Mouse (Mus musculus) megakaryocyte, adult 5-6 weeks (primary cell): ENCODE results near the gene Myo10. TPM values are rescaled to one million over a fixed set of nuclear protein-coding genes. Genes with fewer than 3 reads are reported as not detected.

Source experiments
- ATAC-seq: 2 replicates; pipeline ENCODE4 v1.8.0; 2016; ENCODE audit warnings: mild to moderate bottlenecking, inconsistent platforms; ENCODE audit not compliant: poor library complexity, severe bottlenecking
- total RNA-seq, 2 experiments: library from RNA; stranded (forward) in 1 of 2; stranded (reverse) in 1 of 2; fragments of 153-499, 151-499 nt in 1 of 2; fragments of 221-1000, 200-1000 nt in 1 of 2; gene quantifications; 2 replicates each; pipeline versions ENCODE4 v1.2.3 to v1.2.4; 2015 to 2017

Gene Myo10
- total RNA-seq, 2 experiments from 2014 or later, result 0.91 to 1.2 TPM

DNA sequence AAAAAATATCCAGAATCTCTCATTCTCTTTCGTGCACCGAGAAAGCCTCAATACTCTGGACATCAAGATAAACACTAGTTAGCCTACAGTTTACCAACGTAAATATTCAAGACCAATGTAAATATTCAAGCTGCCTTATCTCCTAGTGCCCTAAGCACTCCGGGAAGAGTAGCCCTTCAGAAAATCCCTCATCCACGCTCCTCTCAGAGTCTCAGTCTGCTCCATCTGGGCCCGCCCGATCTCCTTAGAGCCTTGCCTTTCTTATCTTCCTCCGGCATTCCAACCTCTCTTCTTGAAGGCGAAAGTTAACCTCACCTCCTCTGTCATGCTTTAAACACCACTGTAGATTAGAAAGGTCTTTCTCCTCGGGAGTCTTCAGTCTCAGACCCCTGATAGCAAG is 13.1 kb upstream of the Myo10 start:
- ATAC-seq, result no peak

DNA sequence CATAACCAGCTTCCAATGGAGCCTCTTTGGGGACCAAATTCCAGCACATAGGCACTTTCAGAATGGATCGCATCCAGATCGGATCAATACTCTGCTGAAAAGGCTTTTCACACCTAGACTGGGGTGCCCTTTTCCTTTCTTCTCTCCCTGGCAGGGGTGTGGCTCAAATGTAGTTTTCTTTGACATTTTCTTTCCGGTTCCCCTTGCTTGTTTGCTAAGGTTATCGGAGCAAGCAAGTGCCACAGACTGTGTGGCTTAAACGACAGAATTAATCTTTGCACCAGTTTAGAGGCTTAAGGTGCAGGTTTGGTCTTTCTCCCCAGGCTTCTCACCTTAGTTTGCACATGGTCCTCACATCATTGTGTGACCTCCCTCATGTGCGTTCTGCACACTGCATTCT is 11.1 kb upstream of the Myo10 start:
- ATAC-seq, result no peak

DNA sequence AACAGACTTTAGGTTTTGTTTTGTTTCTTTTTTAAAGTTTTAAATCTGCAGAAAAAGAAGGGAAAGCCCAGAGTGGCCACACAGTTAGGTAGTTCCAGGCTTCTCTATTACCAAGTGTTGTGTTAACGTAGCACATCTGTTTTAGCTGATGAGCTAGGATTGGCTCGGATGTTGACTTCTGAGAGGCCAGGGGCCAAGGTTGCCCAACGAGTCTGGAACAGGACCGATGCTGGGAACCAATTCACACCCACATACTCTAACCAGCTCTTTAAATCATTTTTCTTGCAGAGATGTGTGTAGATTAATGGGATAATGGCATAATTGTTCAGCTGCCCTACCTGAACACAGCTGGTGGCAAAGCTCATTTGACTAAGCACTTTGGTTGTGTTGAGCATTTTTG is 1.8 kb upstream of the Myo10 start:
- ATAC-seq, result no peak

DNA sequence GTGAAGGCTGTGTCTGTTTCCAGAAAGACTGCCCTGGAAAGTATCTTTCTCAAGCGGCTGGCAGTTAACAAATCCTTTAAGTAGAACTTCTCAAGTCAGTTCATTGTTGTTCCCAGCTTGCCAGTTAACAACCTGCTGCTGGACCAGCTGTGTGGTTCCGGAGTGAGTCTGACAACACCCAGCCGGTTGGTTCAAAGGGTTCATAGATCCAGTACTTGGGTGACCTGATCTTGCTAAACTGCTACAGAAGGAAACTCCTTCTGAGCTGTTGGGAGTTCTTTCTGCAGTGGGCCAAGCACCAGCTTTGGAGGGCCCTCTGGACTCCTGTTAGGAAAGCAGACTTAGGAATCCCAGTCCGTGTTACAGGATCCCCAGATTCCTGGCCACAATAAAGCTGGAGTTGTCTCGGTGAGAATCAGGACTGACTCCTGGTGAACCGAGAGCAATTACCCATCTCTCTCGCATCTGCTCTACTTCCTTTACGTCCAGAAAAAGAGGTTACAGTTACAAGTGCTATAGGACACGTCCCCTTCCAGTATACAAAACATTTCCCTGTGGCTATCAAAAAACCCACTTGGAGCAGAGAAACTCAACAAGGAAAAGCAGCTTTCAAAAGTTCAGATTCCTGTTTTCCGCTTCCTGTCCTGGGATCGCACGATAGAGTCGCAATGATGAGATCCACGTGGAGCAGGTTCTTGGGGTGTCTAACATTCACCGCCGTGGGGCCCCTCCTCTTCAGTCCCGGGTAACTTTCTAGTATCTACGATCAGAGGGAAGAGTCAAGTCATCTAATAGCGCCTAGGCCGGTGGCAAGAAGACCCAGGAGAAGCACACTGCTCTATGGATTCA is 750 bp upstream of the Myo10 start:
- no peak; the same call in none of the 2 replicates for ATAC-seq

DNA sequence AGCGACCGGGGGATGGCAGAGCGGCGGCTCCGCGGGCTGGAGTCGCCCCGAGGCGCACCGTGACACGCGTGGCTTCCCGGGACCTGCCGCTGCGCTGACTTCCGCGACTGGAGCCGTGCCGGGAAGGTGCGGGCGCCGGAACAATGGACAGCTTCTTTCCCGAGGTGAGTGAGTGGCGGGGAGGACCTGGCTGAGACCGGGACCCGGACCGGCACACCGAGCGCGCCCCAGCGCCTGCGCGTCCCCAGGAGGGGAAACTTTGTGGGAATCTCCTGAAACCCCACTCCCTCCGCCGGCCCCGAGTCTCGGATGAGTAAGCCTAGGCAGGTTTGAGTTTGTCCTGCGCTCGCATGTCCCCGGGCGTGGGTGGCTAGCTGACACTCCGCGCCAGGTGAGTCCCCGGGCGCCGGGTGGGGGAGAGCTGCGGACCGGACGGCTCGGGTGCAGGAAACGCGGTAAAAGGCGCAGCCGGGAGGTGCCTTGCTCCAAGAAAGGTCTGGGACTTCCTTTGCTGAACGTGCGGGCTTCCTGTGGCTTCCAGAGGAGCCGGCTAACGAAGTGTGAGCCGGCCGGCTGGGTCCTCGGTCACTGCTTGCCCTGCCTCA is 644 bp downstream of the Myo10 start:
- peak; percentile 1; the same call in 1 of the 2 replicates for ATAC-seq

DNA sequence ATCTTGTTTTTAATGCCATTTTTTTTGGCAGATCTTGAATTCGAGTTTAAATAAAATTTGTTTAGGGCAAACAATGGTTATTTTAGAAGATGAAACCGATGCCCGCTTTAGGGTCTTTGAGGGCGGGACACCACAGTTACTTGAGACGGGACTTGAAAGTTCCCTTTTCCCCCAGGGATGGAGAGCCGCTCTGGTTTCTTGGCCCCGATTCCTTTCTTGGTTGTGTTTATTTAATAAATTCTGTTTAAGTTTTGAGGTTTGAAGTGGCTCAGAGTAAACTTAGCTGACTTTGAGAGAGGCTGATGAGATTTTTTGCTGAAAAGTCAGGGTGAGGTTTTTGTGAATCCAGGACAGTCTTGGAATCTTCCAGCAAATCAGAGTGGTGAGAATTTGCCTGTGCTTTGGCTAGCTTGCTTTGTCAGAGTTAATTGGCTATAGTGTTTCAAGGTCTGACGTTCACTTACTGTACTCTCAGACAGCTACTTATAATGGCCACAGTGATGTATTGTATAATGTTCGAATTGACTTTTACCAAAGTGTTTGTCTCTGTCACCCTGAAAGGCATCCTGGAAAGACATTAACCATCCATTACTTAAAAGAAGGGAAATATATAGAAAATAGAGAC is 1.3 kb downstream of the Myo10 start:
- no peak for ATAC-seq

DNA sequence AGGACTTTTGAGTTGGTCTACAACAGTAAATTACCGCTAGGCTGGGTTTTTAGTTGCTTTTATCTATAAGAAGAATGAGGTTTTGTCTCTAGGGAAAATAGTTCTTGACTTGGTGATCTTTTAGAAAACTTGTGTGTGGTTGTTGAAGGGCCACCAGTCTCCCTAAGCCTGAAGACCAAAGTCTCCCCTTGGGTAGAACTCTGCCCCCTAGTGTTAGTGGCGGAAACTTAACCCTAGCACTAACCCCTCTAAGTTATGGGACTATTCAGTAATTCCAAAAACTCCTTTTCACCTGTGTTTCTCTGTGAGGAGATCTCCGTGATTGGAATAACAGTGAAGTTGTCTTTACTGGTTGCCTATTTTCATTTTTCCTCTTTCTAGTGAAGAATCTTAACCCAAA is 1.9 kb downstream of the Myo10 start:
- no peak for ATAC-seq

DNA sequence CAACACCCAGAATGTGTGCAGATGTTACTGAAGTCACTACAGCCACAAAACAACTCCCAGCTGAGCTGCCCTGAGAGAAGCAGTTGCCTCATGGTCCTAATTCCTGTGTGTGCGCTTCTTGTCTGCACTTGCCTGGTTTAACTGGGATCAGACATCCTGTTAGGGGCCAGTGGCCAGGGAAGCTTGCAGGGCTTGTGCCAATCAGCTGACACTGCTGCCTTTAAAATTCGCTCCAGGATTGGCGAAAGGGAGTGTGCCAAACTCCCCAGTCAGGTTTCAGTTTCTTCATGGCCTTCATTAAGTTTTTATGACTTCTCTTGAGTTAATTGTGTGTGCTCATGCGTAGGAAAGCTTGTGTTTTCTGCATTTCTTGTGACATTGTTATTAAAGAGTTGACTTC is 3.1 kb downstream of the Myo10 start:
- ATAC-seq, result no peak

DNA sequence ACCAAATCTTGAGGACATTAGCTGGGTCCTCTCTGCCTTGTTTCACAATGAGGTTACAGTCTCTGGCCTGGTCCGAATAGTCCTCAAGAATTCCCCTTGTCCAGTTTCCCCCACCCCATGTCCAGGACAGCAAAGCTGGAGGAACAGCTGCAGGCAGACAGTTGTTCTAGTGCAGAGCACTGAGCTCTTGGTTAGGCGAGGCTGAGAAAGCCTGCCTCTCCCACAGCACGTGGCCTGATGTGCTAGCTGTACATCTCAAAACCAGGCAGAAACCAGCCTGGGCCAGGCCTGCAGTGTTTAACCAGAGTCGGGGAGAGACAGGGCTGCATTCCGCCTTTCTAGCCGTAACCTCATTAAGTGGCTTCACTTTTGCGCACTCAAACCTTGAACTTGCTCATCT is 4.7 kb downstream of the Myo10 start:
- no peak for ATAC-seq

DNA sequence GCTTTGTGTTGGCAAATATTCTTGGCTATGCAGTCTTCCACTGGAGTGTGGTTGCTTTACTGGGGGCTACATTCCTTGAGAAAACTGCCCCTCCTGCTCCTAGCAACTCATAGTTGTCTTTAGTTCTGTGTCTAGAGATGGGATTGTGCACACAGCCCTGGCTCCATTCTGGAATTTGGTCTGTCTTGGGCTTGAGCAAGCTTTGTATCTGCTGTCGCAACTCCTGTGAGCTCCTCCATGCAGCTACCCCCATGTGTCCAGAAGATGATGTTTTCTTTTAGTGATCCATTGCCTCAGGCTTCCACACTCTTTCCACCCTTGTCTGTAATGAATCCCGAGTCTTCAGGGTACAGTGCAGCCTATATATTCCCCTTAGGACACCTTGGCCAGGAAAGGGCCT is 5.9 kb downstream of the Myo10 start:
- no peak for ATAC-seq

DNA sequence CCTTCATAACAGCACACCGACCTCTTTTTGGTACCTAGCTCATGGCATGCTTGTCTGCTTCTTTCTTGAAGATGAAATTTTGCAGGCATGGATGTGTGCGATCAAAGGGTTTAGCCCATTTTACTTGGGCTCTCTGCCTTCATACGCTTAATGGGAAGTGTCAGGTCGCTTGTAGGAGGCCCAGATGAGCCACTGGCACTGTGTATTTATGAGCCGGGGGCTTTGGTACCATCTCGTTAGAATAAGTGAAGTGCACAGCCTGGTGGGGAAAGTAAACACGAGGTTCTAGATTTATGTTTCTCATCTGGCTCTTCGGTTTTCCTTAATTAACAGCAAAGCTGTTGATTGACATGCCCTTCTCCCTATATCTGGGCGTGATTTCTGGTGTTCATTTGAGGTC is 8.4 kb downstream of the Myo10 start:
- no peak for ATAC-seq

DNA sequence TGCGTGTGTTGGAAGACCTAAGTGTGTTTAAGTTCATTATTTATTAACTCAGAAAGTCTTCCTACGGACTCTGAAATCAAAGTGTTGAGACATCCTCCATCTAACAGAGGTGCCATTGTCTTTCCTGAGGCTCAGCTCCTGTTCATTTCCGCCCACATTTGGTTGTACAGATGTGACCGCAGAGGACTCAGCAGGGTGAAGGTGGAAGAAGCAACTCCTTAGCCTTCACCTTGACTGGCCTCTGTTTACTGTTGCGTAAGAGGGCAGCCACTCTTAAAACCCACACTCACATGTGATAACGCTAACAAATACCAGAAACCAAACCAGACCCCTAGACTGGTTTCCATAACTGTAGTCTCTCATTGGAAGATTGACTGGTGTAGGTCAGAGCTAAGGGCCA is 9.0 kb downstream of the Myo10 start:
- ATAC-seq, result no peak

DNA sequence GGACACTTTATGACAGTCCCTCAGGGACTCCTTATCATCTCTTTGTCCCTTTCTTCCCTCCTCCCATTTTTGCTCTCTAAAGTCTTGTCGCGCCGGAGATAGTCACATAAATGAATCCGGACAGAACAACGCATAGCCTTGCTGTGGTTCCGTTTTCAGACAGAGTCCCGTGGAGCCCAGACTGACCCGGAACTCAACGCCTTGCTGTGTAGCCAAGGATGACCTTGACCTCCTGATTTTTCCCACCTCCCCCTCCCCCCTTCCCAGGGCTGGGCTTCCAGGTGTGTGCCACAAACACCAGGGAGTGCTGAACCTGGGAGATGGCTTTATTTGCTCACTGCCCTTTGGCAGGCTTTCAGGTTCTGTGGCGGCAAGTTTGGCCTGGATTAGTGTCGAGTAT is 10.6 kb downstream of the Myo10 start:
- no peak for ATAC-seq

DNA sequence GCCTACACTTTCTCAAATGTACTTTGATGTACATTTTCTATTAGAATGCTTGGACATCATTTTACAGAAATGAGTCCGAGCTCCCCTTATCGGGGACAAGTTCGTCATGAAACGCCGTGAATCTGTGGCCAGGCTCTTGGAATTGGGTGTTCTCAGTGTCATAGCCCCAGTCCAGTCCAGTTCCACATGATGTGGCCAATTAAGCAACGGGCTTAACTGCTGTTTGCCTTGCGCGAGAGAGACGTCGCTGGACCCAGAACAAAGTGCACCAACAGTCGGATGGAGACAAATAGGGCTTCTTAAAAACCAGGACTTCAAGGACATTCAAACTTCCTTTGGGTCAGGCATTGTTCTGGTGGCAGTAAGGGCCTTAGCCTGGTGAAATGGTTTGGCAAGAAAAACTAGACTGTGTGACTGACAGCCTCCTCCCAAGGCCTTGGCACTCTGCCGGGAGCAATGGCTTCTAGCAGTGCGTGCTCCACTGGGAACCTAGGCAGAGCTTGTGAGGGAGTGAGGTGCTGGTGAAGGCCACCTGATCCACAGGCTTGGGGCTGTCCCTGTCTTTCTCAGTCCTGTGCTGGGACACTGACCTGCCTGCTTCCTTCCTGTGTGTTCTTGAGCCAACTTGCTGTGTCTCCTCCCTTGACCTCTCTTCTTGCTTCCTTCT is 11.5 kb downstream of the Myo10 start:
- ATAC-seq, result no peak

DNA sequence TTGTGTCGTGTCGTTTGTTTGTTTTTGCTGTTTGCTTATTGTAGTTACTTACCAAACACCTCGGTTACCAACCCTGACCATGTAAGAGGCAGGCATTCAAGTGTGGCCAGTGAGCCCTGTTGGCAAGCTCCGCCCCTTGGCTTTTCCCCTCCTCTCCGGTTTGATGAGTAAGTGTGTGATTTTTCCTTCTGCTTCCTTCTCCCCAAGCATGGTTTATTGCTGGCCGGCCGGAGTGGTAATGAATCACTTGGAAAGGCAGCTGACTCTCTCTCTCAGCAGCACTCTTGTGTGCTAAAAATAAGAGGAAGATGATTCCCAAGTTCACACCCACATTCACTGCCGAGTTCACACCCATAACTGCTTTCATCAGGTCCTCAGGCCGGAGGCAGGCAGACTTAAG is 15.4 kb downstream of the Myo10 start:
- ATAC-seq, result no peak

DNA sequence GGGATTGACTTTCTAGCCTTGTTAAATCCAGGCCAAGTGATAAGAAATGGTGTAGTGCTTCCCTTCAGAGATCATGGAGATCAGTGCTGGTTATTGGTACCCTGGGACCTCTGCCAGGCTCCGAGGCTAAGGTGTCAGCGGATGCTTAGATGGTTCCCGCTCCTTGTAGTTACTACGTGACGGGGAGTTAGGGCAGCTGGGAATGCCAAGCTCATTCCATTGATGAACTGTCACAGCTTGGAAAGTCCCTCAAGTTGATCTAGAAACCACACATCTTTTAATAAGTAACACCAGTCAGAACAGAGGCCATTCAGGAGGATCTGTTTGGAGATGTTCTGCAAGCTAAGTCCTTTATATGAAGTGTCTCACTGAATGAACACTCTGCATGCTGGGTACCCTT is 16.9 kb downstream of the Myo10 start:
- ATAC-seq, result no peak

DNA sequence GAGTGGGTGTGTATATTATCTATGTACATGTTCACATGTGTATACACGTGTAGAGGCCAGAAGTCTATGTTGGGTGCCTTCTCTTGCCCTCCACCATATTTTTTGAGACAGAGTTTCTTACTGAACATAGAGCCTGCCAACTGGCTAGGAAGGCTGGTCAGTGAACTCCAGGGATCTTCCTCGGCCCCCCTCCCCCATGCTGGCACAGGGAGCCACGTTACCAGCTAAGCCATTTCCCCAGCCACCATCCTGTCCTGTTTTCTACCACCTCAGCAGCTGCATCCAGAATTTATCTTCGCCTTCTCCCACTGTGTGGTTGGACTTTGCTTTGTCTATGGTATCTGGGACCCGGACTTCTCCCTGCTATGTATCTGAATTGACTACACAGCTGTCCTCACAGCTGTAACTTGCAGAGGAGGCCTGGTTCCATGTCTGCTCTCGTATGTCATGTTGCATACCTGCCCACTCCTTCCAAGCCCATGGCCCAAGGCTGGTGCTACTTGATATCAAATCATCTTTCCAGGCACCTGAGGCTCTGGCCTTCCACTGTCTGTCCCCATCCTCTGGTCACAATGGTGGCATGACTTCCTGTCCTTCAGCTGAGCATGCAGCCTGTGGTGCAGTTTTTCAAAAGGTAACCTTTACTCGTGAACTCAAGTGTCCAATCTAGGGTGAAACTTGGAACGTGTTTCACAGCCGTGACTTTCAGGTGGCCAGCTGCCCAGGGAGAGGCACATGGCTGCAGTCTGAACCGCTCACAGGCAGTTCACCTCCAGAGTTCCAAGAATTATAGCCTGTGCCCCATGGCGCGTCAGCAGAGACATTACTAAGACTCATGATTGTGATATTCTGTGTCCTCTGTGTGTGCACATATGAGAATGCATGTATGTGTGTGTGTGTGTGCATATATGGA is 18.8 kb downstream of the Myo10 start:
- no peak for ATAC-seq

DNA sequence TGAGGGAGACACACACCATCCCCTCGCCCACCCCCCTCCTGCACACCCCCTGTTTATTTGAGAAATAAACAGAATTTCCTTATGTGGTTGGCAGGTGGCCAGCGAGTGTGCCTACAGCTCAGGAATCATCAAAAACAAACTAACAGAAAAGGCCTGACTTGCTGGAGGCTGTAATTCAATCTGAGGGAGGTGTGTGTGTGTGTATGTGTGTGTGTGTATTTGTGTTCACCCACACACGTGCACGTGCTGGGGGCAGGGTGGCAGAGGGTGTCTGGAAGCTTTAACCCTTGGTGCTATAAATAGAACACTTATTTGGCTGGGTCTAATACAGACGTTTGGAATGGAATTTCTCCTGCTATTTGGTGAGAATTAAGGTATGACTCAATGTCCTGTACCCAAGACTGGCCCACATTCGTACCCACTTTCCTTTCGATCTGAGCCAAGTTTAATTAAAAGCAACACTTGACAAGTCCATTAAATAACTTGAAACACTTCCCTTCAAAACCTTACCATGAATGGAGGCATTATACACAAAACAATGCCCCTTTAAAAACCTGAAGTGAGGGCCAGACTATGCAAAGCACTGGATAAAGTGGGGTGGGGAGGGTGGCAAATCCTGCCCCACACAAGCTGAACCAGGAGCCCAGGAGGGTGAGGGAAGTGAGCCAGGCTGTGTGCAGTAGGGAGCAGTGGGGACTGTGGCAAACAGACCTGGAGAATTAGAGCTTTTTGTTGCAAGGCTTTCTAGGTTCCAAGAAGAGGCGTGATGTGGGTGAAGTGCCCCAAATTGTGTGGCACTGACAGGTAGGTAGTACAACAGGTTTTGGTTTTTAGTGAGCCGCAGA is 20.1 kb downstream of the Myo10 start:
- no peak for ATAC-seq

DNA sequence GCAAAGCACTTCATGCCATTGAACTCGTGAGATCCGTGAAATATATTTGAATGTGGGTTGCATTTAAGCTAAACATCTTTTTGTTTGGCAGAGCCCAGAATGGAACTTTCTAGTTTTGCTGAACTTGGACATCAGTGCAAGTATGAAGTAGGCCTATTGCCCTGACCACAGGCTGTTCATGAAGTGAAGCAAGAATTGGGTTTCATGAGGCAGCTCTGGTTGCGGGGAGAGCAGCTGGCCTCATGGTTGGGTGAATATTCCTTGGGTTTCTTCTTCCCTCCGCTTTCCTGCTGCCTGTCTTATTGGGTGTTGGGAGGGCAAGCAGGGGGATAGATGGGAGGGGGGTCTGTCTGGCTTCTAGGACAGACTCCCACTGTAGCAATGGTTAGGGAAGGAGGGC is 23.5 kb downstream of the Myo10 start:
- ATAC-seq, result no peak

DNA sequence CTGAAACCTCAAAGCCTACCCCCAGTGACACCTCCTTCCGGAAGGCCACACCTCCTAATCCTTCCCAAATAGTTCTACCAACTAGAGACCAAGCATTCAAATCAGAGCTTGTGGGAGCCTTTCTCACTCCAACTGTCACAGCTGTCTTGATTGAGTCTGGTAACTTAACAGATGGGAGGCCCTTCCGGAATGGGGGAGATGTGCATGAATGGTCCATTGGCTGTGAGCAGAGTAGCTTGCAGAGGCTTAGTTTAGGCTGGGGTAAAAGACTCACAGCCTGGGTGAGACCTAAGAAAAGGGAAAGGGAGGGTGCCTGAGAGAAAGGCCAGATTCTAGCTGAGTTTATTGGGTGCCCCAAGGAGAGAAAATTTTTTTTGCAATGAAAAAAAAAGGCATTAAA is 26.0 kb downstream of the Myo10 start:
- ATAC-seq, result no peak
